Mouse (Mus musculus): ENCODE data around the gene Ccm2. TPM values are rescaled to one million over a fixed set of nuclear protein-coding genes. Genes with fewer than 3 reads are reported as not detected.

Ccm2 gene
- polyA plus RNA-seq, 1 experiment from 2014 or later: 33.9 TPM

DNA sequence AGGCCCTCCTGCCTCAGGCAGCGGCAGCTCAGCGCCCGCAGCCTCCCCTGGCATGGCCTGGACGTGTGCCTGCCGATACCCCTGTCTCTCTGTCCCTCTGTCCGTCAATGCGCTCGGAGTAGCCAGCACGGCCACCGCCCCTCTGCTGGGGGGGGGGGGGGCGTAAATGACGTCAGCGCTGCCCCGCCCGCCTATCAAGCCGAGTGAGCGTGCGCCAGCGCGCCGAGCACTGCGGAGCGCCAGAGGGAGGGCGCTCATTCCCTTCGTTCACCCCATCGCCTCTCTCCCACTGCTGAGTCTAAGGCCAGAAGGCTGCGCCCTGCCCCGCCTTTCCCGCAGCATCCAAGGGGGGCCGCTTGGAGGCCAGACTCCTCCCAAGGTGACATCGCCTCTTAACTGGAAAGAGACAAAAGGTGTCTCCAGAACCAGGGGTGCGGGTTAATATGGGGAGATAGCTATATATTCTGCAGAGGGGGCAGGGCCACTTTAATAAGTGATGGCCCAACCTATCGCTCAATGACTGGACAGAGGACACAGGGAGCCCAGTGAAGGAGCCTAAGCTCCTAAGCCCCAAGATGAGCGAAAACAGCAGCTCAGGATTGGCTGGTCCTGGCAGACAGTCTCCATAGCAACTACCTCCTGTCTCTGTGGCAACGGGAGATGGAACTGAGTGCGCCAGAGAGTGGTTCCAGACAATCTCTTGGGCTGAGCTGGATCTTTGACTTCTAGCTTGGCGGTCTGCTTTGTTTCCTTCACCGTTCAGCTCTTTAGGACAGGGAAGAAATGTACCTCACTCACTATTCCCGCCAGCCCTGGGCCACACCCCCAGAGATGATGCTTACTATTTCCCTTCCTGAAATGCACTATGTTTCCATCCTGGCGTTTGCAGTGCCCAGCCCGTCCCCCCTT lies 59.1 kb downstream of the Ccm2 start, which contains the start of gene Nacad:
Nacad (minus strand) TSS at position 563 of the 909 bp plus-strand sequence.
- H3K4me1 ChIP-seq (ENCODE audit: insufficient read depth): peaks cover 9% of the 10 kb centered on the region; the same call in 1 of the 2 replicates
- peaks cover 37% of the 10 kb centered on the region for H3K27me3 ChIP-seq (ENCODE audit: insufficient read depth, low read length)
- no peak within 1 kb of the TSS for H3K9ac ChIP-seq (replicated peaks)
- TF ChIP-seq CTCF (IDR thresholded peaks at IDR 0.05; ENCODE audit: low read depth): no peak
- TF ChIP-seq EP300 (IDR thresholded peaks at IDR 0.05; ENCODE audit: low read depth): no peak
- peak within 1 kb of the TSS; percentile 19 for H3K4me3 ChIP-seq (ENCODE audit: low read depth, low read length)
- H3K36me3 ChIP-seq (replicated peaks; ENCODE audit: insufficient read depth, low read length): 0 out of 2 replicates have a peak, but pooled peaks cover 2% of the 10 kb centered on the region
- 10% methylated on average over 37 of the region's 41 CpGs for WGBS (ENCODE audit: insufficient replicate concordance)
- ATAC-seq (0 out of 2 replicates have a peak, but pooled peaks have one; percentile 45), DNase-seq (peak; percentile 23)
- H3K9me3 ChIP-seq (ENCODE audit: low read length): no peaks in the 10 kb centered on the region
- H3K4me2 ChIP-seq (ENCODE audit: low read depth, low read length): peak within 1 kb of the TSS; percentile 54
- H3K27ac ChIP-seq (ENCODE audit: low read depth): no peak within 1 kb of the TSS

DNA sequence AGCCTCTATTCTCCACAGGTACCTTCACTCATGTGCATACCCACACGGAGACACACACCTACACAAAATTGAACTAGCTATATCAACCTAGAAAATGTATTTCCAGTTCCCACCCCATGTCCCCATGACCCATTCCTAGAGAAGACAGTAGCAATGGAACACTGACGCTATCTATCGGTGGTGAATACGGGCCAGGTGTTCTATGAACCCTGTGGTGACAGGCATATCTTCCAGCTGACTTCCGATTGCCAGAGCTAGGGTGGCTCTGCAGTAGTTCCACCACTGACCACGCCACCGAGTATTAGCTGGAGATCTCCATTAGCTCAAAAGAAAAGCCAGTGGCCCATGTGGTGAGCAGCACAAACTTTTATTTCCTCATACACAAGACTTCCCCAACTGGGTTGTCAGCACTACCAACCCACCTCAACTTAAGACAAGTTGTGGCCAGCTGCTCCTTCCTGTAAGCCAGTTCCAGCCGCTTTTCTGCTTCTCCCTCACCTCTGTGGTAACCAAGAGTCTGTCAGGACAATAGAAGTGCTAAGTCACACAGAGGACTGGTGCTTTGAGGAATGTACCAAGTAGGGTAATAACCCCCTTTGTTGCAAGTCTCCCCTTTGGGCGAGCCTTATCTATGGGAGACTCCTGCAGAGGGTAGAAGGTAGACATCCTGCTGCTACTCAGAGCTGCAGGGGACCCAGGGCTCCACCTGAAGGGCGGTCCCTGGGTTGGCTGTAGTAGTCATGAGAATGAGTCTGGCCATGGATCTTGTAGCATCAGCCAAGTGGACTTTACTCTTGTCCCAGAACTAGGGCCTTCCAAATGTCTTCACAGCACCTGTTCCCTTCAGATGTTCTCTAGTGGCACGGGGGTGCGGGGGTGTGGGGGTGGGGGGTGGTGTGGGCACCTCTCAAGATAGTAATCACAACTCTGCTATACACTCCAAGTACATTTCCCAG lies 68.8 kb downstream of the Ccm2 start:
- H3K9me3 ChIP-seq (ENCODE audit: low read length): no peaks in the 10 kb centered on the region
- 75% methylated on average over 12 of the region's 12 CpGs for WGBS (ENCODE audit: insufficient replicate concordance)
- peak overlapping the region; percentile 60 for H3K27ac ChIP-seq (ENCODE audit: low read depth)
- no peak overlapping the region for H3K4me3 ChIP-seq (ENCODE audit: low read depth, low read length)
- H3K4me1 ChIP-seq (ENCODE audit: insufficient read depth): no peaks in the 10 kb centered on the region
- peak; percentile 33 for DNase-seq
- no peak overlapping the region for H3K4me2 ChIP-seq (ENCODE audit: low read depth, low read length)
- H3K9ac ChIP-seq (replicated peaks): no peak overlapping the region
- H3K27me3 ChIP-seq (ENCODE audit: insufficient read depth, low read length): no peaks in the 10 kb centered on the region
- ATAC-seq: peak; percentile 42
- peaks cover 78% of the 10 kb centered on the region for H3K36me3 ChIP-seq (replicated peaks; ENCODE audit: insufficient read depth, low read length)
- no peak for TF ChIP-seq EP300 (IDR thresholded peaks at IDR 0.05; ENCODE audit: low read depth)
- TF ChIP-seq CTCF (IDR thresholded peaks at IDR 0.05; ENCODE audit: low read depth): no peak

DNA sequence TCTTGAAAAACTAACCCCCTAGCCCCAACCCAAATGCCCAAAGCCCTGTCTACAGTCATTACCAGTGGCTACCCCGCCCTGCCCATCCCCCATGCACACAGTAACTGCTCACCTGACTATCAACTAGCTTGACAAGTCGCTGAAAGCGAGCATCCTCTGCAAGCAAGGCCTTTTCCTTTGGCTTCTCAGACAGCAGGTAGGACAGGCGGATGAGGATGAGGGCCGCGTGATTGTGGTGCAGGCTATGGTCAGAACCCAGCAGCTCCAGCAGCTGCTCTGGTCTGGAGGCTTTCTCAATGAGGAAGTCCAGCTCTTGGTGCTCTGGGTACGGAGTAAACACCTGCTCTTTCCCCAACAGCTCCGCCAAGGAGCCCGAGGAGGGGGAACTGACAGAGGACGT lies 77.0 kb downstream of the Ccm2 start:
- TF ChIP-seq CTCF (IDR thresholded peaks at IDR 0.05; ENCODE audit: low read depth) (no peak), EP300 (IDR thresholded peaks at IDR 0.05; ENCODE audit: low read depth) (no peak)
- ATAC-seq (no peak), DNase-seq (peak; percentile 24)
- peak overlapping the region; percentile 94 for H3K27ac ChIP-seq (ENCODE audit: low read depth)
- peak overlapping the region; percentile 89 for H3K4me2 ChIP-seq (ENCODE audit: low read depth, low read length)
- peak overlapping the region; percentile 85 for H3K4me3 ChIP-seq (ENCODE audit: low read depth, low read length)
- WGBS (ENCODE audit: insufficient replicate concordance): 56% methylated on average over 10 of the region's 10 CpGs
- no peaks in the 10 kb centered on the region for H3K9me3 ChIP-seq (ENCODE audit: low read length)
- no peaks in the 10 kb centered on the region for H3K27me3 ChIP-seq (ENCODE audit: insufficient read depth, low read length)
- peaks cover 42% of the 10 kb centered on the region for H3K36me3 ChIP-seq (replicated peaks; ENCODE audit: insufficient read depth, low read length)
- peak overlapping the region; percentile 78 for H3K9ac ChIP-seq (replicated peaks)
- peaks cover 32% of the 10 kb centered on the region for H3K4me1 ChIP-seq (ENCODE audit: insufficient read depth)

DNA sequence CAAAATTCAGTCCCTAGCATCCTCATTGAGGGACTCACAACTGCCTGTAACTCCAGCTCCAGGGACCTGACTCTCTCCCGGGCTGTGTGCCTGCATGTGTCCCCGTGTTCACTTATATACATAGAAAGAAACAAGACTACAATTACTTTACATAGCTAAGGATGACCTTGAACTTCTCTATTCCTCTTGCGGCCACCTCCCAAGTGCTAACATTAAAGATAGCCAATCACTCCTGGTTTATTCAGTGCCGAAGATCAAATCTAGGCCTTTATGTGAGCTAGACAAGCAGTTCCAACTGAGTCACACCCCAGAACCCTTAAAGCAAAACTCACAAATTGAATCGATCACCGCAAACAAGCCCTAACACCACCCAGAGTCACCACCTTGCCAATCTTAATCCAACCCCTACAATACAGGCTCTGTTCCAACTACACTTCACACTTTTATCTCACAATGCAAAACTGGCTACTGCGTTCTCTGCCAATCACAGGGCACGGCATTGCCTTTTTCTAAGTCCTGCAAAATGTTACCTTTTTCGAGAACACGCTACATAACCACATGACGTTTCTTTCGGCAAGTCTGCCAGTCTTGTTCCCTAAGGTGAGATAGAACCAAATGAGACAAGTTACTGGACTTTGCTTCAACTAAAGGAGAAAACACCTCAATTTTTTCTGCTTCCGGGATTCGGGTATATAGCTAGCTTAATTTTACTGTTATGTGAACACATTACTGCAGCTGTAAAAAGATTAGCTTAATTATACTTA lies 78.1 kb downstream of the Ccm2 start:
- no peak for TF ChIP-seq CTCF (IDR thresholded peaks at IDR 0.05; ENCODE audit: low read depth)
- no peak for TF ChIP-seq EP300 (IDR thresholded peaks at IDR 0.05; ENCODE audit: low read depth)
- peak overlapping the region; percentile 94; the same call in 1 of the 2 replicates for H3K27ac ChIP-seq (ENCODE audit: low read depth)

DNA sequence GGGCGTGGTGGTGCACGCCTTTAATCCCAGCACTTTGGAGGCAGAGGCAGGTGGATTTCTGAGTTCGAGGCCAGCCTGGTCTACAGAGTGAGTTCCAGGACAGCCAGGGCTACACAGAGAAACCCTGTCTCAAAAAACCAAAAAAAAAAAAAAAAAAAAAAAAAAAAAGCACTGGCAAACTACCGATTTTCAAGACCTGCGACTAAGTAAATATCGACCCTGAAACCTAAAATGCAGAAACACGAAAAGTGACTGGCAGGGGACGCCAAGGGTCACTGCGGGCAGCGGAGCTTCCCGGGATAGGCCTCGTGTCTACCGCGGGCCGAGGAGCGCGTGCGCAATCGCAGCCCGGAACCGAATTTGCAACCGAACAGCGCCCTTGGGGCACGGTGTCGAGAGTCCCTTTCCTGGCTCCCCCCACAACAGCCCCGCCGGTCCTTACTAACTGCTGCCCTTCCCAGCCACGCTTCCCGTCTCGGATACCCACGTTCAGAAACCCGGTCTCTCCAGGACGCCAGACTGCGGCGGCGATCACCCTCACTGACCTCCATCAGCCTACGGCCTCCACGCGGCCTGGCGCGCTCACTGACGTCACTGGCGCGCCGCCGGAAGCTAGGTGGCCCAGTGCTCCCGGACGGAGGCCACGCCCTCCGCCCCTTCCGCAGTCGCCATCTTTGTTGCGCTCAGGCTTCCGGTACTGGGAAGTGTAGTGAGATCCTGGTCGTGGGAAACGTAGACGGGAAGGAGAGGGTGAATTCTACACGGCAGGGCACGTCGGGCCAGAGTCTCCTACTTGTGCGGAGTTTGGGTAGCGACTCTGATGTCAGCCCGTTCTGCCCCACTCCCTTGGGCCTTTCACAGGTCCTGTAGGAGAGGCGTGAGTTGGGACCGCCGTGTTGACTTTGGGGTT lies 79.0 kb downstream of the Ccm2 start, which contains the start of gene Tbrg4:
Tbrg4 (minus strand) TSS at position 590 of the 910 bp plus-strand sequence.
- Histone ChIP-seq H3K4me2 (ENCODE audit: low read depth, low read length) (peak within 1 kb of the TSS; percentile 89), H3K27ac (ENCODE audit: low read depth) (peak within 1 kb of the TSS; percentile 94), H3K27me3 (ENCODE audit: insufficient read depth, low read length) (no peaks in the 10 kb centered on the region), H3K36me3 (replicated peaks; ENCODE audit: insufficient read depth, low read length) (peaks cover 22% of the 10 kb centered on the region), H3K4me3 (ENCODE audit: low read depth, low read length) (peak within 1 kb of the TSS; percentile 85), H3K9ac (replicated peaks) (peak within 1 kb of the TSS; percentile 78), H3K9me3 (ENCODE audit: low read length) (no peaks in the 10 kb centered on the region), H3K4me1 (ENCODE audit: insufficient read depth) (peaks cover 34% of the 10 kb centered on the region)
- under 1% methylated on average over 65 of the region's 66 CpGs for WGBS (ENCODE audit: insufficient replicate concordance)
- TF ChIP-seq EP300 (IDR thresholded peaks at IDR 0.05; ENCODE audit: low read depth): no peak; the same call in 1 of the 2 replicates
- TF ChIP-seq CTCF (IDR thresholded peaks at IDR 0.05; ENCODE audit: low read depth): no peak
- DNase-seq (peak; percentile 94), ATAC-seq (peak; percentile 94)

More for the DNA sequence above, 78.1 kb downstream of the Ccm2 start:
- peaks cover 31% of the 10 kb centered on the region for H3K36me3 ChIP-seq (replicated peaks; ENCODE audit: insufficient read depth, low read length)
- no peaks in the 10 kb centered on the region for H3K27me3 ChIP-seq (ENCODE audit: insufficient read depth, low read length)
- no peaks in the 10 kb centered on the region for H3K9me3 ChIP-seq (ENCODE audit: low read length)
- H3K4me1 ChIP-seq (ENCODE audit: insufficient read depth): peaks cover 34% of the 10 kb centered on the region
- WGBS (ENCODE audit: insufficient replicate concordance): 43% methylated on average over 14 of the region's 14 CpGs
- DNase-seq (no peak), ATAC-seq (no peak)
- H3K4me3 ChIP-seq (ENCODE audit: low read depth, low read length): peak overlapping the region; percentile 85
- H3K9ac ChIP-seq (replicated peaks): peak overlapping the region; percentile 78
- peak overlapping the region; percentile 89 for H3K4me2 ChIP-seq (ENCODE audit: low read depth, low read length)
